Mouse (Mus musculus) heart, adult 2 months (tissue): ENCODE results near the gene Ppp2r3a.

Experiments
- CTCF ChIP-seq: fragments of 200-600 bp; IDR thresholded peaks from 2 replicates; pipeline ENCODE4 v1.8.1; 2022; ENCODE audit warnings: antibody characterized with exemption, mild to moderate bottlenecking, moderate library complexity
- EP300 ChIP-seq: fragments of 200-500 bp; IDR thresholded peaks from 2 replicates; pipeline ENCODE4 v1.6.1; 2011; ENCODE audit warnings: low read depth, low read length, control low read depth; ENCODE audit not compliant: insufficient read depth
- POLR2A ChIP-seq: fragments of 200-500 bp; IDR thresholded peaks from 2 replicates; pipeline ENCODE4 v1.6.1; 2011; ENCODE audit warnings: mild to moderate bottlenecking, low read depth, low read length, control low read depth; ENCODE audit not compliant: insufficient read depth

- peak; percentile 27 for TF ChIP-seq CTCF
- TF ChIP-seq POLR2A: no peak
- TF ChIP-seq EP300: no peak
Measured at GRCm38 (mm10) chr9:101152872-101153271, 98.7 kb downstream of the Ppp2r3a start.
